Mouse (Mus musculus) pancreas, adult 10 weeks (tissue): ENCODE measurements around the gene Igfn1. TPM values are rescaled to one million over a fixed set of nuclear protein-coding genes. Genes with fewer than 3 reads are reported as not detected.

Experiments
- polyA plus RNA-seq: library from polyadenylated mRNA; stranded (reverse); fragments of 350-450 nt; fragmentation: Illumina TruSeq; extraction: RNeasy Lipid Tissue Mini Kit (QIAGEN cat#74804); gene quantifications from one replicate; pipeline ENCODE4 v1.2.3, GENCODE M21; 2015; ENCODE audit warnings: low read depth, low replicate concordance; ENCODE audit not compliant: insufficient read depth

The Igfn1 gene
- polyA plus RNA-seq: not detected

GRCm38 (mm10) chr1:136006292-136006748 is at the start of gene Igfn1:
Gene Igfn1 (minus strand): TSS chr1:136006342.

GRCm38 (mm10) chr1:136052547-136052946 is 46.4 kb upstream of the Igfn1 start, which contains the start of gene Cacna1s:
Gene Cacna1s (plus strand): TSS chr1:136052750.

GRCm38 (mm10) chr1:136050312-136051012 is 44.3 kb upstream of the Igfn1 start, which contains the start of gene Ascl5:
Gene Ascl5 (plus strand): TSS chr1:136050804.

GRCm38 (mm10) chr1:136007211-136008158 is 1.3 kb upstream of the Igfn1 start, which contains the start of gene Tmem9:
Gene Tmem9 (plus strand): TSS chr1:136008150.

GRCm38 (mm10) chr1:135918644-135919407 is 87.3 kb downstream of the Igfn1 start, which contains the start of gene Pkp1:
Gene Pkp1 (minus strand): TSS chr1:135919207.

Other genes starting within 250 kb of the Igfn1 start
- gene Phlda3, start 240.2 kb downstream of the Igfn1 start, polyA plus RNA-seq: 9.3 TPM
- gene Tnni1, start 226.9 kb downstream of the Igfn1 start, polyA plus RNA-seq: not detected
- gene Lad1, start 187.7 kb downstream of the Igfn1 start, polyA plus RNA-seq: 2.2 TPM
- not detected for gene Tnnt2, start 170.0 kb downstream of the Igfn1 start, polyA plus RNA-seq
- not detected for gene Pkp1, start 87.1 kb downstream of the Igfn1 start, polyA plus RNA-seq
- gene Tmem9, start 1.8 kb upstream of the Igfn1 start, polyA plus RNA-seq: 10.8 TPM
- gene Ascl5, start 44.5 kb upstream of the Igfn1 start, polyA plus RNA-seq: not detected
- not detected for gene Cacna1s, start 46.4 kb upstream of the Igfn1 start, polyA plus RNA-seq
- gene Kif21b, start 125.0 kb upstream of the Igfn1 start, polyA plus RNA-seq: 0.61 TPM
- gene Mroh3, start 206.5 kb upstream of the Igfn1 start, polyA plus RNA-seq: not detected
- 2.9 TPM for gene Inava, start 227.9 kb upstream of the Igfn1 start, polyA plus RNA-seq